Mouse (Mus musculus) liver, embryonic 14.5 days (tissue): ENCODE results near the gene Nab1. TPM values are rescaled to one million over a fixed set of nuclear protein-coding genes. Genes with fewer than 3 reads are reported as not detected.

Source experiments
- ATAC-seq: fragments of 200-750 bp; cut with Nextera tagmentation; 2 replicates; pipeline ENCODE4 v1.8.0; 2017; ENCODE audit warnings: moderate number of reproducible peaks, mild to moderate bottlenecking, moderate library complexity; ENCODE audit not compliant: insufficient read depth
- DNase-seq, 3 experiments: peaks; one replicate each; pipeline ENCODE4 v3.0.0-alpha.2; 2012 to 2013; ENCODE audit warnings: low read depth in 3 of 3, low spot score in 3 of 3
- H3K27ac ChIP-seq: fragments of 300-500 bp; sonication (generic); 2 replicates; pipeline ENCODE4 v1.5.1; 2014; ENCODE audit warnings: moderate library complexity, mild to moderate bottlenecking, control low read depth, inconsistent platforms
- H3K27me3 ChIP-seq: fragments of 300-500 bp; sonication (generic); 2 replicates; pipeline ENCODE4 v1.6.1; 2014; ENCODE audit warnings: mild to moderate bottlenecking, low read length, moderate library complexity; ENCODE audit not compliant: control insufficient read depth, insufficient read depth
- H3K36me3 ChIP-seq: fragments of 300-500 bp; sonication (generic); replicated peaks from 2 replicates; pipeline ENCODE4 v1.6.1; 2014; ENCODE audit warnings: low read depth; ENCODE audit not compliant: control insufficient read depth, insufficient read depth
- H3K4me1 ChIP-seq, 2 experiments: fragments of 200-500 bp in 1 of 2; fragments of 300-500 bp in 1 of 2; sonication (generic) in 1 of 2; replicated peaks; 2 replicates each; pipeline ENCODE4 v1.6.1; 2012 to 2014; ENCODE audit warnings: antibody characterized with exemption in 1 of 2, inconsistent platforms in 1 of 2, low read length in 1 of 2; ENCODE audit not compliant: control insufficient read depth in 2 of 2, insufficient read depth in 2 of 2
- H3K4me2 ChIP-seq: fragments of 300-500 bp; sonication (generic); 2 replicates; pipeline ENCODE4 v1.6.1; 2014; ENCODE audit warnings: low read depth, mild to moderate bottlenecking, control low read depth, moderate library complexity
- H3K4me3 ChIP-seq, 2 experiments: fragments of 200-500 bp in 1 of 2; fragments of 300-500 bp in 1 of 2; sonication (generic) in 1 of 2; 2 replicates each; pipeline ENCODE4 v1.5.1; 2012 to 2014; ENCODE audit warnings: low read depth in 2 of 2, low read length in 2 of 2, mild to moderate bottlenecking in 2 of 2, control low read depth in 1 of 2, inconsistent platforms in 1 of 2, moderate library complexity in 1 of 2; ENCODE audit not compliant: insufficient read depth in 1 of 2
- H3K9ac ChIP-seq: fragments of 300-500 bp; sonication (generic); replicated peaks from 2 replicates; pipeline ENCODE4 v1.6.1; 2014; ENCODE audit warnings: mild to moderate bottlenecking, control low read depth, moderate library complexity
- H3K9me3 ChIP-seq: fragments of 300-500 bp; sonication (generic); 2 replicates; pipeline ENCODE4 v1.6.1; 2016; ENCODE audit warnings: low read length, mixed read lengths; ENCODE audit not compliant: control insufficient read depth
- CTCF ChIP-seq: IDR thresholded peaks from 2 replicates; pipeline ENCODE4 v1.5.1; 2016; ENCODE audit warnings: antibody characterized with exemption, low read depth, control low read depth
- EP300 ChIP-seq: IDR thresholded peaks from 2 replicates; pipeline ENCODE4 v1.6.1; 2016; ENCODE audit warnings: antibody characterized with exemption, low read depth
- WGBS: fragments of 180-500 bp; shearing (Covaris S2); extraction: QIAGEN DNeasy Blood & Tissue Kit; methylation state at CpG from one replicate; pipeline ENCODE4 v1.1.7; 2014; ENCODE audit not compliant: insufficient replicate concordance; 5-methylcytosine and 5-hydroxymethylcytosine counted together
- polyA plus RNA-seq, 2 experiments: library from polyadenylated mRNA; depleted of rRNA in 1 of 2; stranded (reverse) in 1 of 2; unstranded in 1 of 2; fragments of >200 nt; fragmentation: Nextera tagmentation in 1 of 2; extraction: Ambion mirVana in 1 of 2; gene quantifications; 2 replicates each; pipeline versions ENCODE4 v1.2.1 to v1.2.3; 2012 to 2014

Gene Nab1
- polyA plus RNA-seq, 2 experiments, result 7.3 to 9.0 TPM

GRCm38 (mm10) chr1:52466518-52467120, 33.9 kb downstream of the Nab1 start:
- no peak overlapping the region for H3K4me2 ChIP-seq
- TF ChIP-seq CTCF, result no peak
- no peak overlapping the region for H3K27ac ChIP-seq
- peaks cover 6 to 12% of the 10 kb centered on the region in 2 experiments; a peak in 3 of 4 replicates for H3K4me1 ChIP-seq
- DNase-seq, result no peak
- H3K27me3 ChIP-seq, result no peaks in the 10 kb centered on the region
- no peak overlapping the region for H3K4me3 ChIP-seq
- no peak for ATAC-seq
- WGBS, result 74% methylated on average over 8 of the region's 8 CpGs
- no peak overlapping the region for H3K9ac ChIP-seq
- H3K36me3 ChIP-seq, result peaks cover 2% of the 10 kb centered on the region
- H3K9me3 ChIP-seq, result no peaks in the 10 kb centered on the region

GRCm38 (mm10) chr1:52465830-52466229, 34.6 kb downstream of the Nab1 start:
- no peak overlapping the region for H3K27ac ChIP-seq
- H3K4me1 ChIP-seq, result peaks cover 6 to 12% of the 10 kb centered on the region in 2 experiments; a peak in 3 of 4 replicates
- H3K4me3 ChIP-seq, result no peak overlapping the region
- ATAC-seq (peak; percentile 37; the same call in 1 of the 2 replicates), DNase-seq (peak in 2 of 3 experiments; percentile 16 to 23)
- H3K9me3 ChIP-seq, result no peaks in the 10 kb centered on the region
- H3K4me2 ChIP-seq, result no peak overlapping the region
- no peak overlapping the region for H3K9ac ChIP-seq
- TF ChIP-seq CTCF, result no peak
- TF ChIP-seq EP300, result no peak
- H3K36me3 ChIP-seq, result peaks cover 2% of the 10 kb centered on the region
- H3K27me3 ChIP-seq, result no peaks in the 10 kb centered on the region
- 73% methylated on average over 3 of the region's 3 CpGs for WGBS

- Histone ChIP-seq H3K27ac (no peak overlapping the region), H3K27me3 (no peaks in the 10 kb centered on the region), H3K36me3 (peaks cover 2% of the 10 kb centered on the region), H3K4me2 (no peak overlapping the region), H3K4me3 (no peak overlapping the region), H3K9me3 (no peaks in the 10 kb centered on the region), H3K9ac (no peak overlapping the region), H3K4me1 (peaks cover 6 to 12% of the 10 kb centered on the region in 2 experiments; a peak in 3 of 4 replicates)
- ATAC-seq (no peak), DNase-seq (no peak)
- TF ChIP-seq CTCF (no peak), EP300 (no peak)
- 72% methylated on average over 3 of the region's 3 CpGs for WGBS
Observed at GRCm38 (mm10) chr1:52465264-52465663, 35.2 kb downstream of the Nab1 start.

- WGBS, result 35% methylated on average over 6 of the region's 6 CpGs
- H3K9ac ChIP-seq, result no peak overlapping the region
- H3K9me3 ChIP-seq, result no peaks in the 10 kb centered on the region
- H3K4me1 ChIP-seq, result peaks cover 6 to 12% of the 10 kb centered on the region in 2 experiments; a peak in 3 of 4 replicates
- H3K4me3 ChIP-seq, result no peak overlapping the region
- DNase-seq, result no peak
- peak; percentile 63; the same call in 1 of the 2 replicates for ATAC-seq
- H3K27ac ChIP-seq, result no peak overlapping the region
- no peaks in the 10 kb centered on the region for H3K27me3 ChIP-seq
- no peak overlapping the region for H3K4me2 ChIP-seq
- no peak for TF ChIP-seq CTCF
- TF ChIP-seq EP300, result no peak
- peaks cover 2% of the 10 kb centered on the region for H3K36me3 ChIP-seq
Observed at GRCm38 (mm10) chr1:52463305-52463704, 37.2 kb downstream of the Nab1 start.

- no peak overlapping the region for H3K9ac ChIP-seq
- no peak overlapping the region for H3K4me3 ChIP-seq
- no peaks in the 10 kb centered on the region for H3K36me3 ChIP-seq
- H3K4me1 ChIP-seq, result peaks cover 5 to 6% of the 10 kb centered on the region in 2 experiments; a peak in 3 of 4 replicates
- TF ChIP-seq EP300, result no peak
- TF ChIP-seq CTCF, result no peak
- H3K9me3 ChIP-seq, result no peaks in the 10 kb centered on the region
- WGBS, result 68% methylated on average over 7 of the region's 7 CpGs
- H3K4me2 ChIP-seq, result no peak overlapping the region
- no peak for DNase-seq
- ATAC-seq, result no peak
- no peak overlapping the region for H3K27ac ChIP-seq
- H3K27me3 ChIP-seq, result no peaks in the 10 kb centered on the region
Observed at GRCm38 (mm10) chr1:52456571-52456970, 43.9 kb downstream of the Nab1 start.
